Mouse (Mus musculus) adrenal gland, adult 8-10 months (tissue): ENCODE measurements around the gene Oog4. TPM values are rescaled to one million over a fixed set of nuclear protein-coding genes. Genes with fewer than 3 reads are reported as not detected.
"Not testable (repeated sequence)": the region's sequence is repeated elsewhere in the genome, so short reads cannot be mapped to it uniquely, and the experiment has no call there.

ENCODE experiments used
- DNase-seq: peaks from one replicate; pipeline ENCODE4 v3.0.0; 2022
- total RNA-seq, 4 experiments: library from RNA; stranded (reverse); gene quantifications; 2 replicates each; pipeline ENCODE4 v1.2.4; 2022

Oog4 gene
- not detected for total RNA-seq

- DNase-seq: no peak
These were observed at the start of gene Oog4 for GRCm38 (mm10) chr4:143450224-143450623. Oog4 (minus strand) TSS chr4:143450324.

GRCm38 (mm10) chr4:143426770-143427169 lies 23.4 kb downstream of the Oog4 start:
- DNase-seq: not testable (repeated sequence)

GRCm38 (mm10) chr4:143414121-143414520 lies 36.0 kb downstream of the Oog4 start:
- DNase-seq: no peak

DNA sequence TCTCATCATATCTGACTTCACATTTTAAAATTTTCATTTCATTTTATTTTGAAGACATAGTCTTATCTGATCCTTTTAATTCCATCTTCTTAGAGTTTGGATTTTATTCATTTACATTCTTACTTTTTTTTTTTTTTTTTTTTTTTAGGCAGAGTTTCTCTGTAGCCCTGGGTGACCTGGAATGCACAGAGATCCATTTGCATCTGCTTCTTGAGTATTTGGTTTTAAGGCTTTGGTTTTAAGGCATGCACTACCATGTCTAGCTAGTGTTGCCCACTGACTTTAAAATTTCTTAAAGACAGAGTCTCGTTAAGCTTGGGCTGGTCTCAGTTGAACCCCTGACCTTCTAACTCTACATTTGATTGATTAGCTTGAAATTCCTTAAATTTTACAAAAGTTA lies 36.5 kb downstream of the Oog4 start:
- no peak for DNase-seq

DNA sequence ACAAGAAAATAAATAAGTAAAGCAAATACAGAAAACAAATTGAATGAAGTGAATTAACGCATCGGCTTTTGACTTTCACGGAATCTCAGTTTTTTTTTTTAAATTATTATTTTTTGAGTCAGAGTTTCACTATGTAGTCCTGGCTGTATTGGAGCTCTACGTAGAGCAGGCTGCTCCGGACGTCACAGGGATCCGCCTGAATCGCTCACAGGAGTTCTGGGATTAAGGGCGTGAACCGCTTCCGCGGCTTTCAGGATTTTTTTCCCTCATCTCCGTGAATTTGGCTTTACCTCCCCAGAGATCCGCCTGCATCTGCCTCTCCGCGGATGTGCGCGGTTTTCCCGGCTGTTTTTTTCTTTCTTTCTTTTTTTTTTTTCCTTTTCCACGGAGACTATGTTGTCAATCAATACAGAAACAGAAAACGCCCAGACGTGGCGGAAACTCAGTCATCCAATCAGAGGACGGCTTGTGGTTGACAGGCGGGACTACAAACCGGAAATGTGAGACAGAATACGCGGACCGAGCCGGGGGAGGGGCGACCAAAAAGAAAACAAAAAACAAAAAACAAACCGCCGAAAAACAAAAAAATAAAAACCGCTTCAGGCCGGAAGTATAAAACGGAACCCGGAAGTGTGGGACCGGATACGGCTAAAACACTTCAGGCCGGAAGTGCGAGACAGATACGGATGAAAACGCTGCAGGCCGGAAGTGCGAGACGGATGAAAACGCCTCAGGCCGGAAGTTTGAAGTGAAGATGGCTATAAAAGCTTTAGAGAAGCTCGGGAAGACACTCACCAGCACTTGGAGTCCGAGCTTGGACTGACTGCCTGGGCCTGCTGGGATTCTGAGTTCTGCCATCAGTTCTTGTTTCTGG lies 37.7 kb downstream of the Oog4 start, which contains the start of gene Pramef8:
TSS of gene Pramef8 (plus strand) at position 208 of the 874 bp plus-strand sequence.
- DNase-seq: peak; percentile 91

DNA sequence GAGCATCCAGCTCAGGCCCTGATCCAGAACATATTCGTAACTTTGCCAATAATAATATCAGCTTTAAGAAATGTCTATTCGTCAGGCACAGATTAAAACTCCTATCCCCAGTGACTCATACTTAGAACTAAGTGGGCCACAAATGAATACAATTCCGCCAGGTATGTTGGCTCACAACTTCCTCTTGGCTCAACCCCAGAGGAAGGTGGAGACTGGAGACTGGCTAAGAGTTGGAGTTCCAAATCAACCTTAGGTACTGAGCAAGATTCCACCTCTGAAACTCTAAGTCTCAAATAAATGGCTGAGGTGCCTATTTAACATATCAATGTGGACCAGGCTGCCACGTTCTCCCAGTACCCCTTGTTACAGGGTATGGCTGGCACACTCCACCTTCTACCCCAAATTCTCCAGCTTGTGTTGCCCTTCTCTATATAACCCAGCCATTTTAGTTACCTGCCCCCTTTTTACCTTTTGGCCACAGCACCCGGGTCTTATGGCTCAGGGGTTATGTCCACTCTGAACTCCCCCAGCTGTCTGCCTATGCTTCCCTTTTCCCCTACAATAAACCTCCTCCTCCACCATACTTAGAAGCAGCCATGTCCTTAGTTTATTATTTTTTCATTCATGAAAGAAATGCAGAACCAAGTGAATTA lies 38.4 kb downstream of the Oog4 start:
- no peak for DNase-seq

DNA sequence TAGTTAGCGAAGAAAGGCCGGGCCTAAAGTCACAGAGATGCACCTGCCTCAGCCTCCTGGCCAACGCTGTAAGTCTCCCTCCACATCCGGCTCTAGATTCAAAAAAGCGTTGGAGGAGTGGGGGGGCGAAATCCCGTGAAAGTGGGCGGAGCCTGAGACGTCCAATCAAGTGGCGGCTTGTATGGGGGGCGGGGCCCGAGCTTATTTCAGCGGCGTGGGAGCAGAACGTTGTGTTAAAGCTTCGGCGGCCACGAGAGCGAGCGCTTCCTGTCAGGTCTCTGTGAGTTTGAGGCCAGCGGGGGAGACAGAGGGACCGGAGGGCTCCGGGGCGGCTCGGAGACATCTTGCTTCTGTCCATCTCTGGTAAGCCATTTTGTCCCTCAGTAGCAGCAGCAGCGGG lies 55.9 kb downstream of the Oog4 start, which contains the start of gene Pramel1:
TSS of gene Pramel1 (plus strand) at position 248 of the 400 bp plus-strand sequence.
- DNase-seq: no peak

DNA sequence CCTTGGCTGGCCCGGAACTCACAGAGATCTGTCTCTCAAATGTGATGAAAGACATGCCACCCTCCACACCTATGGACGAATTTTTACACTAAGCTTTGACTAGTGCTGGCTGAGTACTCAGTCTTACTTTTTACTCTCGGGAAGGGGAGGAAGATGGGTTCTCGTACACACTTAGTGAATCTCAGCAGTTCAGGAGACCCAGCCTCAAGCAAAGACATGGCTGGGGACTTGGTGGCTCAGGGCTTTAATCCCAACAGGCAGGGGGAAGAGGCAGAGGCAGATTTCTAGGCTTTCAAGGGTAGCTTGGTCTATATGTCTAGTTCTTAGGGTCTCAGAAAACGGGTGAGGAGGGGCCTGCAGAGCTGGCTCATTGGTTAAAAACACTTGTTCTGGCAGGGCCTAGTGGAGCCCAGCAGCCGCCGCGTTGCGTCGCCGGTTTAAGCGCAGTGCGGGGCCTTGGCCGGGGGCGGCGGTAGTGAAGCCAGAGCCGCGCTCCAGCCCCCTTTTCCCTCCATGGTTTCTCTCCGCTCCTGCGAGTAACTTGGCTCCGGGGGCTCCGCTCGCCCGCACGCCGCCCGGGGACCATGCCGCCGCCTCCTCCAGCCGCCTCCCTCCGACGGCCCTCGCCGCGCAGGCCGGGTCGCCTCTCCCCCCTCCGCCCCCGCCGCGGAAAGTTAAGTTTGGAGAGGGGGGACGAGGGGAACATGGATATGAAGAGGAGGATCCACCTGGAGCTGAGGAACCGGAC lies 61.0 kb downstream of the Oog4 start:
- DNase-seq: no peak

Other genes starting within 250 kb of the Oog4 start
- 10 to 100 TPM; 30.3 to 36.8 (median 33.7) TPM for gene Prdm2, start 237.3 kb downstream of the Oog4 start, total RNA-seq
- 10 to 100 TPM in 2 of 4 experiments, 1 to 10 TPM in 2; 6.6 to 13.7 (median 10.0) TPM for gene Pdpn, start 150.8 kb downstream of the Oog4 start, total RNA-seq
- gene Lrrc38, start 100.6 kb downstream of the Oog4 start, total RNA-seq: under 1 TPM; 0.29 to 0.70 (median 0.45) TPM
- not detected for gene Pramel1, start 55.9 kb downstream of the Oog4 start, total RNA-seq
- 10 to 100 TPM; 12.1 to 15.1 (median 14.6) TPM for gene Pramef8, start 37.9 kb downstream of the Oog4 start, total RNA-seq
- not detected for gene Gm13043, start 61.0 kb upstream of the Oog4 start, total RNA-seq
- not detected for gene Gm13040, start 85.6 kb upstream of the Oog4 start, total RNA-seq
- gene BC080695, start 101.4 kb upstream of the Oog4 start, total RNA-seq: not detected
- gene Gm13057, start 101.4 kb upstream of the Oog4 start, total RNA-seq: not detected
- not detected for gene Gm13083, start 164.7 kb upstream of the Oog4 start, total RNA-seq
- not detected for gene Gm13088, start 206.9 kb upstream of the Oog4 start, total RNA-seq